Mouse (Mus musculus): ENCODE data around the gene Cdh13.

Cdh13 gene

GRCm38 (mm10) chr8:118380782-118381181, 97.2 kb downstream of the Cdh13 start:
- DNase-seq (ENCODE audit: low read depth, low spot score): no peak

DNA sequence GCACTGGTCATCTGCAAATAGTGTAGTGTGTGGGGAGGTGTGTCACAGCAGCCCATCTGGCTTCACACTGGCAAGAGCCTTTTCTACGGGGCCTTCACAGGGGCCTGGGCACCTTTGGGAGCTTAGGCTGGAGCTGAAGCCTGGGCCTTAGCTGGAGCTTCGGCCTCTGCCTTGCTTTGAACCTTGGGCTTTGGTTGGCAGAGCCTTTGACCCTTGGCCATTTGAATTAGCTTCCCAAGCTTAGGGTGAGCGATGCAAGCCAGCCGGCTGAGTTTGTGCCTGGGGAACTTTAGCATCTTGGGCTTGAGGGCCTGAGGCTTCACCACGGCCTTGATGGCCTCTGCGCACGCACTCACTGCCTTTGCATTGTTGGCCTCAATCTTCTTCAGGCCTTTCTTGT, 98.1 kb downstream of the Cdh13 start:
- no peak for DNase-seq (ENCODE audit: low read depth, low spot score)

DNA sequence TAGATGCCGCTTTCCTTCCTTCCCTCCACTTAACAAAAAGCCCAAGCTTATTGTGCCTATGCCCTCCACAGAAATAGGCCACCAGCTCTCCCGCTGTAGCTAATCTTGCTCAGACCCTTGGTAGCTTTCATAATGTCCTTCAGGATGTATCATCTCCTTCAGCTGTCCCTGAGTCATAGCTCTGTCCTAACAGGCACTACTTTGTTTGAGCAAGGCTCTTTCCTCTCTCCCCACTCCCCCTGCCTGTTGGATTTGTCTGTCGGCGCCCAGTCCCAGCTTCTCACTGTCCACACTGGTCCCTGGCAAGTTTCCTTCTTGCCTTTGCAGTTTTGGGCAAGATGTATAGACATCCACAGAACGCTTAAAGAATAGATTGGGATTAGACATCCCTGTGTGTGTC, 100.8 kb downstream of the Cdh13 start:
- no peak for DNase-seq (ENCODE audit: low read depth, low spot score)

DNA sequence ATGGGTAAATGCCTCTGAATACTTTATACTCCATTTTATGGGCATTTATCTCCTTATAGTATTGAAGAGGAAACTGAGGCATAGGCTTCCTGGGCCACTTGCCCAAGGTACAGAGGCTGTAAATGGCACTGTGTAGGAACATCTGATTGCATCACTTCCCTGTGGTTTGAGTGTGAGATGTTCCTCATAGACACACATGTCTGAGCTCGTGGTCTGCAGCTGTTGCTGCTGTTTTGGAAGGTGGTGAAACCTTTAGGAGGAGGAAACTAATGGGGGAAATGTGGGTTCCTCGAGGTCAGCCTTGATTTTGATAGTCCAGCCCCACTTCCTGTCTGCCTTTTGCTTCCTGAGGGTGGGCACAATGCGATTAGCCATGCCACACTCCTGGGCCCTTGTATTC, 105.9 kb downstream of the Cdh13 start:
- DNase-seq (ENCODE audit: low read depth, low spot score): no peak

- DNase-seq (ENCODE audit: low read depth, low spot score): peak; percentile 97
Observed at GRCm38 (mm10) chr8:118393909-118394650, 110.5 kb downstream of the Cdh13 start.

- peak; percentile 27 for DNase-seq (ENCODE audit: low read depth, low spot score)
Observed at GRCm38 (mm10) chr8:118395178-118395577, 111.6 kb downstream of the Cdh13 start.

- DNase-seq (ENCODE audit: low read depth, low spot score): no peak
Observed at GRCm38 (mm10) chr8:118404836-118405235, 121.3 kb downstream of the Cdh13 start.

DNA sequence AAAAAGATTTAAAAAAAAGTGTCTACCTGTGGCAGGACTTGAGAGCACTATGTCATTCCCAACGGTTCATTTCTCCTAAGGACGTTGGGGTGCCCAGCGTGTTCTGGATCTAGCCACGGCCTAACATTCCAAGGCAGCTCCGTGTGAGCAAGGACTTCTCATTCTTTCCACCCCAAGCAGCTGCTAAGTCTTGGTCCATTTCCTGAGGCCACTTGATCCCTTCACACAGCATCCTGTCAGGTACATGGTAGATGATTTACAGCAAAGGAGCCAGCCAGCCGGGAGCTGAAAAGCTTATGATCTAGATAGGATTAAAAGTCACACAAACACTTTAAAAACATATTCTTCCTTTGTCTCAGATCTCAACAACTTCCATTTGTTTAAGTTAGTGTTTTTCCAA, 123.8 kb downstream of the Cdh13 start:
- DNase-seq (ENCODE audit: low read depth, low spot score): peak; percentile 25

GRCm38 (mm10) chr8:118409396-118409795, 125.9 kb downstream of the Cdh13 start:
- DNase-seq (ENCODE audit: low read depth, low spot score): peak; percentile 92

DNA sequence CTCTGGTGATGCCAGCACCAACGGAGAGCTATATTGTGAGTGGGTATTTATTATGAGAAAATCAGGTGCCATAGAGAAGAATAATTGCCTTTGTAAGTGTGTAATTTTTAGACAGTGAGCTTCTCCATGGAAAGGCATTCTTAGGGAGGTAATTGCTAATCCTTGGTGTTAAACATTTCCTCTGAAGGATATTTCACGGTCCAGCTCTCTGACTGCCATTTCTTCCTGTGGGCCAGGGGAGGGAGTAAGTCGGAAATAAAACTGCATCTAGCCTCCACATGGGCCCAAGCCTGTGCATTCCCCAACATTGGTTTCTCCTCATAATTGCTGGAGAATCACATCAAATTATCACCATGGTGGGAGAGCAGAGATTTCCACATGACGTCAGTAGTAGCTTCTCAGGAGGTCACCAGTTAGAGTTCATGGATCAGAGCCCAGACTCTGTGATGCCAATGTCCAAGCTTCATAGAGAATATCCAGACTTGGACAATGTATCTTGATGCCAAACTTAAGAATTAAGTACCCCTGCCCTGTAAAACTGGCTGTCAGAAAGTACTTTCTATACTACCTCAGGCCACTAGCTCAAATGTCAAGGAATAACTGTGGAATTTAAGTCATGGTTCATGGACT, 126.9 kb downstream of the Cdh13 start:
- no peak for DNase-seq (ENCODE audit: low read depth, low spot score)

- no peak for DNase-seq (ENCODE audit: low read depth, low spot score)
Observed at GRCm38 (mm10) chr8:118415672-118416071, 132.1 kb downstream of the Cdh13 start.

DNA sequence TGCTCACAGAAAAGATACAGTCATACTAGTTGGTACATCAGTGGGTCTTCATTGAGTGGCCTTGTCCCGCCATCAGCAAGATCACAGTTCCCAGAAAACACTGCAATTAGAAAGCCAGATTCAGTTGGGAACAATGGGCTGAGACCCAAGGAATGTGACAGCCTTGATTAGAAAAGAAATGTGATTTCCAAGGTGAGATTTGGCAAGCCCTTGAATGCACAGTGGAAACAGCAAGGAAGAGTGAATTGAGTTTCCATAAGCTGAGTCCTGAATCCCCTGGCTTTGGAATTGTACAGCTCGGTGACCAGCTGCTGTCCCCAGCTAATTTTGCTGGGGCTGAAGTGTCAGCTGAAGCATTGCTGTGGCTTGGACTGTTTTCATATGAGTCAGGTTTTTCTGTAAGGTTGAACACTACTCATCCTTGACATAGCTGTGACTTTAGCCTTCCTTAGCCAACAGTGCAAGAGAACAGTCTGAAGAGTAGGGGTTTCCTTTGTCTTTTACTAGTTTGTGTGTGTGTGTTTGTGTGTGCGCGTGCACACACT, 133.3 kb downstream of the Cdh13 start:
- DNase-seq (ENCODE audit: low read depth, low spot score): no peak

GRCm38 (mm10) chr8:118422624-118423023, 139.1 kb downstream of the Cdh13 start:
- DNase-seq (ENCODE audit: low read depth, low spot score): no peak

- no peak for DNase-seq (ENCODE audit: low read depth, low spot score)
Observed at GRCm38 (mm10) chr8:118428941-118429340, 145.4 kb downstream of the Cdh13 start.

DNA sequence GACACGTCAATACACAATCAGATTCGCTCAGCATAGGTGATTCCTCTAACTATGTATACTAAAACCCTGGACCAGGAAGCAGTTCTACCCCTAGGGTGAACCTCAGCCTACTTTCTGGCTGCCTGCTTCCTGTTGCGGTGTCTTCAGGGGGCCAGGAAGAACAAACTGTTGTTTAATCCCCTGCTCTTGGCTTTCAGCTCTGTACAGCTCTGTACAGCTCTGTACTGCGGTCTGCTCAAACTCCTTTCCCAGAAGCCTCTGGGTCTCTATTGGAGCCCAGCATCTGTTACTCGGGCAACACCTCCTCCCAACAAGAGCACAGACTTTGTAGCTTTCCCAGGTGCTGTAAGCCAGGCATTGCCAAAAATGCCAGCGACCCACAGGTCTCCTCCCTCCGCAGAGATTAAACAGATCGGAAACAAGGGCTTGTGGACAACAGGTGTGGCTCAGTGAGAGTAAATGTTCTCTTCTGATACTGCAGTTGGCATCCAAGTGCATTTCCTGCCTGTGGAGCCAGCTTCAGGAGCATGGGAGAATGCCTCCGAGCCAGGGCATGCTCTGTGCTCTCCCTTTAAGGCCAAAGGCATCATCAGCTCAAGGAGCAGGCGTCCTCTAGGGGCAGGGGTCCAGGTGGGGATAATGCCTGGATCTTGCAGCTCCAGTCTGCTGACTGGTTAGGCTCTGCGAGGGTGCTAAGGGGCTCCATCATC, 148.4 kb downstream of the Cdh13 start:
- DNase-seq (ENCODE audit: low read depth, low spot score): no peak

DNA sequence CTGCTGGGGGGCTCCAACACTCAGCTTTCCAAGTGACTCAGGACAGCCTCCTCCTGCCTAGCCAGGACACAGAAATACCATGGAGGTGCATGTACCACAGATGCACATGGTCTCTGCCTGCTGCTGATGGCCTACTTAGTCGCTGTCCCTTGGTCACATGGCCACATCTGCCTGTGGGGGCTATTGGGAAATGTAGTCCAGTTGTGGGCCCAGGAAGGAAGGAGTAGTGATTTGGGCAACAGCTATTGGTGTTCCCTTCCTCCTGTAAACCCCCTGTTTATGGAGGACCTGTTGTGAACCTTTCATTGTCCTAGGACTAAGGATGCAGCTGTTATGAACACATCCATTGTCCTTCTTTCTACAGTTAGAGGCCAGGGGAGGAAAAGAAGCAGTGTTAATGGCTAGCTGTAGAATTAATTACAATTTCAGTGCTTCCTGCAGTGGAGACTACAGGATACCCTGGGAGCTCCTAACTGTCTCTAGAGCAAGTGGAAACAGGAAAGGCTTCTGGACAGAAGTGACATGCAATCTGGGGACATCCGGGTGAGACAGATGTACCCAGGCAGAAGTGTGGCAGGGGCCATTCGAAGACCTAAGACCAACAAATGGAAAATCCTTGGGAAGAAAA, 150.1 kb downstream of the Cdh13 start:
- DNase-seq (ENCODE audit: low read depth, low spot score): no peak

GRCm38 (mm10) chr8:118436751-118437150, 153.2 kb downstream of the Cdh13 start:
- no peak for DNase-seq (ENCODE audit: low read depth, low spot score)

DNA sequence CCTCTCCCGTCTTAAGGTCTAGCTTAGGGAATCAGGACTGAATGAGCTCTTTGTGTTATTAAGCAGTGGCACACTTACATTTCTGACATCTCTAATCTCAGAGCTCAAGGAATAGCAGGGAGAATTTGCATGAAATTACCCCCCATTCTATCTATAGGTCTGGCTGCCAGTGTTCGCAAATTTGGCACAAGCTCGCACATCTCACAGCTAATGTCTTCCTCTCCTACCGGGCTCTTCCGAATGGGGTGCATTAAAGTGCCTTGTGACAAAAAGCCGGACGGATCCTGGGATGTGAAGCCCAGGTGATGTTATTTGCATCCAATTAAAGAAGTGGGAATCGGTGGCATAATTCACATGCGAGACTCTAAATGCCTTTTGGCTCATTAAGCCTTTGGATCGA, 153.6 kb downstream of the Cdh13 start:
- DNase-seq (ENCODE audit: low read depth, low spot score): no peak

- DNase-seq (ENCODE audit: low read depth, low spot score): no peak
Observed at GRCm38 (mm10) chr8:118437874-118438273, 154.3 kb downstream of the Cdh13 start.

DNA sequence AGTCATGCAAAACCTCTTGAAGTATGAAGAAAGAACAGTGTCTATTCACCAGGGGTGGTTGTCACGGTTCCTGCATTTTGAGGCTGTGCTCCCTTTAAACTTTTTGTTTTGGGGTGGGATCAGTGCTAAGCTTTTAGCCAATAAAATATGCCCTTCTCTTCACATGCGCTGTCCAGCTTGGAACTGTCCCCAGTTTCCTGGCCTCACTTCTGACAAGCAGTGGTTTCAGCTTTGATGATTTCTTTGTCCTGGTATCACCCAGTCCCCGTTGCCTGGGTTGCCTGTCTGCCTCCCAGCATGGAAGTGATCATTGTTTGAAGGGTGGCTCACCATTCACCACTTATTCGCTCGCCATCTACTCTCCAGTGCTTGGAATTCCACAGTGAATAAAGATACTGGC, 156.3 kb downstream of the Cdh13 start:
- DNase-seq (ENCODE audit: low read depth, low spot score): no peak

DNA sequence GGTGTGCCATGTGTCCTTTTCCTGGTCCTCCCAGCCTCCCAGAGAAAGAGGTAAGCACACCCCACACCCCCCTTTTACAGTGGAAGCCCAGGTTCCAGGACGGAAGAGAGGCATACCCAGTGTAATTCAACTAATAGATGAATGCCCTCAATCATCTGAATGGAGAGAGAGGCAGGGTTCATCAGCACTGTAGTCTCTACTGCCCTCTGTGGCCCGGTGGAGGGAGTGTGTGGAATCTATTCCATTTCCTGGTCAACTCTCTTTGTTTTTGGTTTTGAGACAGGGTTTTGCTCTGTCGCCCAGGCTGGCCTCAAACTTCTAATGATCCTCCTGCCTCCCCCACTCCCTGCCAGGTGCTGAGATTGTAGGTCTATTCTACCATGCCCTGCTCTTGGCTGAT, 159.8 kb downstream of the Cdh13 start:
- DNase-seq (ENCODE audit: low read depth, low spot score): peak; percentile 46

DNA sequence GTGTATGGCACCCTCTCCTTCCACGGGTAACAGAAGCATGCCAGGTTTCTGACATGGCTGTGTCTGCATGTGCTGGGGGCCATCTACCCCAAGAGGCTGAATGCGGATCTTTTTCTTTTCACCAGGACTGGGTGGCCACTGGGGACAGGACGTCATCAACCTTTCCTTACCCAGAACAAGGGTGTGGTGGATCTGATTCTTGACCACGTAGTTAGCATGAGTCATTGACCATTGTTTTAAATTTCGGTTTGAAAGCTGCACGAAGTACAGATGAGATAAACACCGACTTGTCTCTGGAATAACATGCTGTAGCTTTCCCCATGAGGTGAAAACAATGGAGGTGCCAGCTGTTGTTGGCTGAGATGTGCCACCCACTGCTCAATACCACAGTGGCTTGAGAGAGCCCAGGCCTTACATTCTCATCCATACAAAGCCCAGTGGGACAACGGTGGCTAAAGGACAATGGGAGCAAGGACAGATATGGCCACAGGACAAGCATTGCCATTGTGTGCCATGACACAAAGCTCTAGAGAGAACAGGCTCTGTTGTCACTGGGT, 161.2 kb downstream of the Cdh13 start:
- no peak for DNase-seq (ENCODE audit: low read depth, low spot score)
